Mouse (Mus musculus) cerebellum, adult (tissue): ENCODE data around the gene Ppm1j.
"Not testable (repeated sequence)": the region's sequence is repeated elsewhere in the genome, so short reads cannot be mapped to it uniquely, and the experiment has no call there.

Experiments used
- ATAC-seq: cut with Nextera tagmentation; 2 replicates; pipeline ENCODE4 v1.9.2; 2017; ENCODE audit warnings: mild to moderate bottlenecking, moderate library complexity, mixed read lengths; ENCODE audit not compliant: insufficient number of reproducible peaks, low FRiP score, low TSS enrichment

Gene Ppm1j

GRCm38 (mm10) chr3:104780561-104781420 lies at the start of gene Ppm1j:
TSS of gene Ppm1j (plus strand) at chr3:104781056.
- no peak for ATAC-seq

DNA sequence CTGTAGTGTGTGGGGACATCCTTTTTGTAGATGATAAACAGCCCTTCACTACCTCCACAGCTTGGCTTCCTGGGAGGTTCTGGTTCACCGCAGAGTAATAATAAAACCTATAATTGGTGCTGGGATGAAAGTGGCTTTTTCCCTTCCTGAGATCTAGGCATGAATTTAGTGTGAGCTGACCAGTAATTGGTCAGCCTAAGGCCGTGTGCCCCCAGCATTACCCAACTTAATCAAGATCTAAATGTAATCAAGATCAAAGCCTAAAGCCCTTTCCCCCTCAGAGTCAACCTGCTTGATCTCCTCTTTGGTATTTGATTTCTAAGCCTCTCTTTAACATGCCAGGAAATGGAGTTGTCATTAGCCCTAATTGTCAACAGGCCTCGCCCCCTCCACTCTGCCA lies 47.9 kb upstream of the Ppm1j start:
- no peak for ATAC-seq

DNA sequence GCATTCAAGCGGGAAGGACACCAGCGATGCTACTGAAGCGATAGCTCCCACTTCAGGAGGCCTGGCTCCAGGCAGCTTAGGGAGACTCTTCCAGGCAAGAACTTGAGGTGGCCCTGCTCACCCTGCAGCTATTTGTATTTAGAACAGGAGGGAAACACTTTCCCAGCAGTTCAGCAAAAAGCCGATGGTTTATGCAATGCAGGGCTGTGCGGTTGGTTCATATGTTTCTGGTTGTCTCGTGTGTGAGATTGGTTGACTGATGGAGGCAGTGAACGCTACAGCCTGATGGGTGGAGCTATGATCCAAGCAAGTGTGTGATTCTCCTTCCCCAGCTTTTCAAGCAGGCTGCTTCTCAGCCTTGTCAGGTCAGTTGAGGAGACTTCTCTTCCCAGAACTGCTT lies 46.2 kb upstream of the Ppm1j start:
- ATAC-seq = no peak

- no peak for ATAC-seq
Measured at GRCm38 (mm10) chr3:104741954-104742353, 38.9 kb upstream of the Ppm1j start.

DNA sequence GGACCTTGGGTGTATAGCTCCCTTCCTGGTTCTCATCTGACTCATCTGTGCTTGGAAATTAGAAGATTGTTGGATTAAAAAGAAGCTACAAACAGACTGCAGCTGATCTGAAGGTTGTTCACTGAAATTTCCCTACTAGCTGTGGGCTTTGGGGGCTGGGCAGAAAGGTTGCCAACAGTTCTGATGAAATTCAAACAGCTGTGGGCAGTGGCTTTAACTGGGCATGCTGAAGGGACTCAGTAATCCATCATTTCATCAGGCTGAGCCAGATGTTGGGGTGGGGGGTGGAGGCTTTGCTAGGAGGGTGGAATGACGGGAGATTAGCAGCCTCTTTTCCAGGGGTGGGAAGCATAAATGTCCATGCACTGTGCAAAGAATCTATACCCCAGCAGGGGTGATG lies 37.7 kb upstream of the Ppm1j start:
- no peak for ATAC-seq

DNA sequence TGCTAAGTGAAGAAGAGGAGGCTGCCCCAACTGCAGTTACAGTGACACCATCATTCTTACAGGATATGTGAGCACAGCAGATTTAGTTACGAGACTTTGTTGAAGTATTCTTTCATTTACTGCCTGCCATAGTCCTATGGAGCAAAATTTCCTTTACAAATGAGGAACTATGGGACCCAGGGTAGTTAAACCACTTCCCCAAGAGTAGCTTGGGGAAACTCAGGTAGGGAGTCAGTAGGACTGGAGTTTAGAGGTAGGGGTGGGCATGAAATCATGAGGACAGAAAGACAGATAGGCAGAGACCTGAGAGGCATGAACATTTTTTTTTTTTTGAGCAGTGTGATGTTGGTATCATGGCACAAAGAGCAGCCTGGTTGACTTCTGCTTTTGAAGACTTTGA lies 37.0 kb upstream of the Ppm1j start:
- ATAC-seq = no peak

GRCm38 (mm10) chr3:104752845-104753244 lies 28.0 kb upstream of the Ppm1j start:
- ATAC-seq = not testable (repeated sequence)

- ATAC-seq = peak; percentile 70; the same call in 1 of the 2 replicates
Measured at GRCm38 (mm10) chr3:104758406-104758805, 22.4 kb upstream of the Ppm1j start.

- ATAC-seq = no peak
Measured at GRCm38 (mm10) chr3:104758869-104759268, 22.0 kb upstream of the Ppm1j start.

DNA sequence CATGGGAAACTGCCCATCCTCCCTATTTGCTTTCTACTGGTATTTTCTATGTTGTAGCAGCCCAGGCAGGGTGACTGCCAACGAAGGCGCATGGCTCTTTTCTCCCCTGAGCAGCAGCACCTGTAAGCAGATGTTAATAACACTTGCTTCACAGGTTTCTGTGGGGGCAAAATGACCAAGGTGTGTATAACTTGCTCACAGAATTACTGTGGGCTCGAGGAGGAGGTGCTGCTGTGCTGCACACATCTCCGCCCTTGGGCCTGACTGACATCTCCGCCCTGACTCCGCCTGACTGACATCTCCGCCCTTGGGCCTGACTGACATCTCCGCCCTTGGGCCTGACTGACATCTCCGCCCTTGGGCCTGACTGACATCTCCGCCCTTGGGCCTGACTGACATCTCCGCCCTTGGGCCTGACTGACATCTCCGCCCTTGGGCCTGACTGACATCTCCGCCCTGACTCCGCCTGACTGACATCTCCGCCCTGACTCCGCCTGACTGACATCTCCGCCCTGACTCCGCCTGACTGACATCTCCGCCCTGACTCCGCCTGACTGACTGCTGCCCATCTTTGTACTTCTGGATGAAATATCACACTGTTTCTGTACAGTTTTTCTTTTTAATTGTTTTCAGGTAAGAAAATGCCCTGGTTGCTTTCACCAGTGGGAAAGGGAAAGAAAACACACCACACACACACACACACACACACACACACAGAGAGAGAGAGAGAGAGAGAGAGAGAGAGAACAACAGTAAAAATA lies 18.6 kb upstream of the Ppm1j start:
- not testable (repeated sequence) for ATAC-seq

GRCm38 (mm10) chr3:104765021-104765420 lies 15.8 kb upstream of the Ppm1j start:
- no peak for ATAC-seq

DNA sequence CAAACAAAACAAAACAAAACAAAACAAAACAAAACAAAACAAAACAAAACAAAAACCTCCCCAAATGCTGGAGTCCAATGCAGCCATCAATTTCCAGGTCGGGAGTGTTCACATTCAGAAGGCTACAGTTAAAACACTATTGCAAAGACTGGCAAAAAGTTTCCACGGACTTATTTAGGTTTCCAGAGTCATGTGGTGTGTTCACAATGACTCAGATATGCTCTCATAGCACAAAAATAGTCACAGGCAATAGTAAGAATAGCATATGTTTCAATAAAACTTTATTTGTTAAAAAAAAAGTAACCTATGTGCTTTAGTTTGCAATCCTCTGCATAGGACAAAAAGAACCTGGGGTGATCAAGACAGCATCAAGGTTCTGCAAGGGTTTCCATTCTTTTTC lies 13.7 kb upstream of the Ppm1j start:
- no peak for ATAC-seq

GRCm38 (mm10) chr3:104767716-104768115 lies 13.1 kb upstream of the Ppm1j start:
- ATAC-seq = no peak

DNA sequence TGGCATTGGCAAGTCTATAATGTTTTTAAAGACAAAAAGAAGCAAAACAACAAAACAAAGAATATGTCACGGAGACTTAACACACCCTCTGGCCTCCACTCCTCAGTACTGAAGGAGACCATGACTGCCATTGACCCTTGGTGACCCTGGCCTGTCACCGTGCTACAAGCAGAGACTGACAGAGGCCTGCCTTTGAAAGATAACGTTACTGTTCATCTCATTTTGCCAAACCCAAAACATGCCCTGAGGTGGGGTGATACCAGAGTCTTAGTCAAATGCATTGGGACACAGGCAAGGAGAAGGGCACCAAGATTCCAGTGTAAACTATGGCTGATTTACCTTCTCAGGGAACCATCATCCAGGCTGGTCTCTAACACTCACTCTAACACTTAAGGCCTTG lies 11.7 kb upstream of the Ppm1j start:
- no peak for ATAC-seq

DNA sequence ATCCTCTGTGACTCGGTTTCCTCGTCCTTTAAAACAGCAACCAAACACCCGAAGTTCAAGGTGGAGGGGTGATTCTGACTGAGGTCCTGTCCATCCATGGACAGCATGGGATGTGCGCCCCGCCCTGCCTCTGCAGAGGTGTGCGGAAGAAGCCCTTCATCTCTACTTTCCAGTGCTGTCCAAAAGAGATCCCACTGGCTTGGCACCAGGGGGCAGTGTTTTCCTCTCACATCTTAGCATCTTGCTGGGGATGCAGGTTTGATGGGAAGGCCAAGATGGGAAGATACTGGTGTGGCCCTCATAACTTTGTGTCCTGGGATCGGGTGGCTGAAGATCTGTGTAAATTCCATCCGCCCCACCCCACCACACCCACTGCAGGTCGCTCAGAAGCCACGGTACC lies 10.8 kb upstream of the Ppm1j start:
- ATAC-seq = no peak

GRCm38 (mm10) chr3:104770918-104771317 lies 9.9 kb upstream of the Ppm1j start:
- ATAC-seq = no peak

DNA sequence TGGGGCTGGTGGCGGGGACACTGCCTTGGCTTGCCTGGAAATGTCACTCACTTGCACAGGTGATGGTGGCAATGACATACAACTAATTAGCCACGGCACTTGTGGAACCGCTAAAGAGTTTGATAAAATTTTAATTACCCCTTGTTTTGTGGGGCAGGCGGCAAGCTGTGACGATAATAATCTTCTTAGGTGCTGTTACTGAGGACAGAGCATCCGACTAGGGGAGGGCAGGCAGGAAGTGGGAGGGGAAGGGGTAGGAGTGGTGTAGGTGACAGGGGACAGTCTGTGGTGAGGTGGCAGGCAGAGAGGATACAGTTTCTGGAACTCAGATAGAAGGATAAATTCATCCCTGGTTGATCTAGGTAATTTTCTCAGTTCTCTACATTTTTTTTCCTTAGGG lies 9.4 kb upstream of the Ppm1j start:
- ATAC-seq = no peak

DNA sequence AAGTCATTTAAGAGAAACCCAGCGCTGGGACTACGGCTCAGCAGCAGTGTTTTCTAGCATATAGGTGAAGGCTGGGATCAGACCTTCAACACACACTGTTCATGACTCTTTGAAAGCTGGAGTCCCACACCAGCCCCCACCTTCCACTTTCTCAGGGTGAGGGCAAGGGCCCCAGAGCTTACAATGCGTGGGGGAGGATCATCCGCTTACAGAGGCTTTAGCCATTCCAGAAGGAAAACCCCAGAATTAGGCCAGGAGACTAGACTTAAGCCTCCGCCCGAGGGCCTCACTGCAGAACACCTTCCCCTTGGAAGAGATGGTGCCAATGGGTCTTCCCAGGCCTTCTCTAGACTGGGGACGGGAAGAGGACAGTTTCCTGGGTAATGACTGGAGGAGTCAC lies 7.6 kb upstream of the Ppm1j start:
- no peak for ATAC-seq

- no peak for ATAC-seq
Measured at GRCm38 (mm10) chr3:104777342-104777741, 3.5 kb upstream of the Ppm1j start.

DNA sequence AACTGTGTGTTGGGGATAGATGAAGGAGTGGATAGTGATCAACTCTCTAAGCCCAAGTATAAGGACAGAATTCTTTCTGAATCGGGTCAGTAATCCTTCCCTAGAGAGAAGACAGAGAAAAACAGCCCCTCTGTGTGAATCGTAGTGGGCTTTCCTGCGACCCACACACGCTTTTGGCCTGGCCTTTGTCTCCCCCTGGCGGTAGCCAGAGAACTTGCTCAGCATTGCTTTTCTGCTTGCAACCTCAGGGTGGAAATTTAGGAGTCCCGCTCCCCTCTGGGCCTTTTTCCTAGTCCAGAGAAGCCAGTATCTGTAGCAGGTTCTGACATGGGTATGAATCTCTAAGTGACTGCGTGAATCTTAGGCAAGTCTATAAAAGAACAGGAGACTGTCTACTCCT lies 907 bp upstream of the Ppm1j start:
- no peak for ATAC-seq

DNA sequence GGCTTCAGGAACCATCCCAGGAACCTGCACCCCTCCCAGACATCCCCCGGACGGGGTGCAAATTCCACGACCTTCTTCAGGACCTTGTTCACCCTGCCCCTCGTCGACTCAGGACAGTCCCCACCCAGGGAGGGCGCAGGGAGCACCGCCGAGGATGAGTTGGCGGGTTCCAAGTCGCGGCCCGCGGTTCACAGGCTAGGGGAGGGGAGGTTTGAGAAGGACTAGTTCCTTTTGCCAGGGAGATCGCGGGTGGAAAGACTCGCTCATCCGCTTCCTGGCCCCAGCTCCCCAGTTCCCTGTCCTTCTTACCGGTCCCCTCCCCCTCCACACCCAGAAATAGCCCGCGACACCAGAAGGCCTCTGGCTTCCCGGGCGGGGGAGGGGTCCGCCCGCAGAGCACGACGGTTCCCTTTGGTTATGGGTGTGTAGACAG lies 631 bp downstream of the Ppm1j start, which contains the start of gene Fam19a3:
TSS of gene Fam19a3 (minus strand) at position 370 of the 433 bp plus-strand sequence.
- no peak for ATAC-seq
